Mouse (Mus musculus): ENCODE data around the gene Plcd3.

DNA sequence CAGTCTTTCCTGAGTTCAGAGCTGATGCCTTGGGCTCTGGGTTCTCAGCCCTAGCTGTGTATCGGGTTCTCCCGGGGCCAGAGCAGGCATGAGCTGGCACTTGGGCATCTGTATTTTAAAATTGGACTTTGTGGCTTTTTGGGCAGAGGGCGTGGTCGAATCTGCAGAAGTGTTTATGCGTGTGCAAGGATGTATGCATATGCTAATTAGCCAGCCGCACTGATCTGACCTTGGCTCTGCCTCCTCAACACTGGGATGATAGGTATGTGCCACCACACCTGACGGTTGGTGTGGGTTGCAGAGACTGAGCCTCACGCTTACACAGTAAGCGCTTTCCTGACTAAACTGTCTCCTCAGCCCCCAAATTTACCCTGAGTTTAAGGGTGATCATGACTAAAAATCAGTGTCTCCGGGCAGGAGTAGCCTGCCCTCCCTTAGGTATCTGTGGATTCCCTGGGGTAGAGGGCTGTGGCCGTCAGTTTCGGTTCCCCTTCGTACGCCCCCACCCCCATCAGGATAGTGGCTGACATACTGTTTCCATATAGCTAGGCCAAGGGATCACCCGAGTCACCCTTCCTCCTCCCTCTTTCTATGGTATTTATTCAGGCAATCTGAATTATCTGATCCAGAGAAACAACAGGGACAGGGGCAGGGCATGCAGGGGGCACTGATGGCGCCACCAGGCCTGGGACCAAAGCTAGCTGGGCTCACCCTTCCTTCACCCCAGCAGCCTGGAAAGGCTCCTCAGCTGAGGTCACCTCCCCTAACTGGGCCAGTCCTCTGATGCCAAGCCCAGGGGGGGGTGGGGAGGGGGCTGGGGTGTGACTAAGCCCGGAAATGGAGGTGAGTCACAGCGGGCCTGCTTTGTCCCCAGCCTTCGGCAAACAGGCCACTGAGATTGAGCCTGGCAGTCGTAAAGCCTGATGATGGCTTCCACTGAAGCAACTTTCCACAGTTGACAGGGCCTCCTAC, 7.3 kb downstream of the Plcd3 start:
- no peak for TF ChIP-seq CTCF (IDR thresholded peaks at IDR 0.05; ENCODE audit: control insufficient read depth, insufficient read depth, insufficient read length)
- TF ChIP-seq CEBPB (IDR thresholded peaks at IDR 0.05; ENCODE audit: low read depth): no peak
